Mouse (Mus musculus): ENCODE results near the gene Lrmda. TPM values are rescaled to one million over a fixed set of nuclear protein-coding genes. Genes with fewer than 3 reads are reported as not detected.

Gene Lrmda
- polyA plus RNA-seq, 1 experiment from 2014 or later, result 0.22 TPM

DNA sequence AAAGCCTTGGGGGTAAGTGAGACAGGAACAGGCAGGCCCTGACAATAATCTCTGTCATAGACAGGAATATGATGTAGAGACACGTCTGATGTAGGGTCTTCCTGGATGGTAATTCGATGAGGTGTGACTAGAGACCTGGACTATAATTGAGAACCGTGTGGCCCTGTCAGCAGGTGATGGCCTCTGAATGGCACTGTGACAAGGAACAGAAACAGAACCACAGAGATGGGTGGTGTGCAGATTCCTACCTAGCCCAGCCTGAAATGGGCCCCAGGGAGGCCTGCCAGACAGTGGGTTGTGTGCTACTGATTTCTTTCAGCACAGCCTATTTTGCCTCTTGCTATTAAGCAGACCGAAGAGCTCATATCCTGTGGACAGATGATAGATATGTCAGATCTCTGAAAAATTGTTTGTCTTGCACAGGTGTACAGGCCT, 676.4 kb downstream of the Lrmda start:
- Histone ChIP-seq H3K4me3 (replicated peaks) (no peak overlapping the region), H3K9ac (no peak overlapping the region), H3K4me2 (no peak overlapping the region), H3K4me1 (peaks cover 11% of the 10 kb centered on the region; the same call in 1 of the 2 replicates), H3K36me3 (replicated peaks) (no peaks in the 10 kb centered on the region), H3K9me3 (no peaks in the 10 kb centered on the region), H3K27me3 (peaks cover 38% of the 10 kb centered on the region), H3K27ac (no peak overlapping the region)
- 81% methylated on average over 4 of the region's 4 CpGs for WGBS
- ATAC-seq (ENCODE audit: low FRiP score), result no peak

DNA sequence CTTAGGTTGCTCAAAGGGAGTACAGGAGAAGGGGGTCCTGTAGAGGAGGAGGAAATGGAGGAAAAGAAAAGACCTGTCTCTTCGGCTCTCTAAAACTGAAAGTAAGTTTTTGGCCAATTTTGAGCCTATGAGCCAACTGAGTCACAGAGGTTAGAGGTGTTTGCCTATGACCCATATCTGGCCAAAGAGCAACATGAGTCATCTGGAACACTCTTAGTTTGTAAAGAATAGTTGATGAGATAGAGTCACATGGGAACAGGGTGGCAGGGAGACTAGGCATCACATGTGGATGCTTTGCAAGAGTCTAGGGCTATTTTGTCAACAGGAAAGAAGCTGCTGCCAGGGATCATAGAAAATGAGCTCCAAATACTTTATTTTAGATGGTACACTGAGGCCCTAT, 680.7 kb downstream of the Lrmda start:
- ATAC-seq (ENCODE audit: low FRiP score), result no peak
- Histone ChIP-seq H3K27ac (no peak overlapping the region), H3K4me3 (replicated peaks) (no peak overlapping the region), H3K27me3 (peaks cover 43% of the 10 kb centered on the region), H3K9ac (no peak overlapping the region), H3K4me2 (no peak overlapping the region), H3K9me3 (no peaks in the 10 kb centered on the region), H3K4me1 (peaks cover 9% of the 10 kb centered on the region; the same call in 1 of the 2 replicates), H3K36me3 (replicated peaks) (no peaks in the 10 kb centered on the region)
- 93% methylated on average over 1 of the region's 1 CpGs for WGBS

DNA sequence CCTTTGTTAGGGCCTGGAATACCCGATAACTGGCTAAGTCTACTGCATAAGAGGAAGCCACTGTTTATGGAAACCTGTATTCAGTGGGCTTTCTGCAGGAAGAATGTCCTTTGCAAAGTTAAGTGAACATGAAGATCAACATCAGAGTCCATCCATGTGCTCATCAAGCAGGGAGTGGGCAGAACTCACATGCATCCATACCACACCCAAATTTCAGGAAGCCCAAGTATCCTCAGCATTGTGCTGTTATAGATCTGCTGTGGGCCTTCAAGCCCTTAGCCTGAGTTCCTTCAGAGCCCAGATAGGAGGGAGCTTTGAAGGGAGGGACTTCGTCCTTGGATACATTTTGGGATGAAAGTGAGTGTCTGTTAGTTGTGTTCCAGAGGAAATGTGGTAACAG, 681.2 kb downstream of the Lrmda start:
- H3K9ac ChIP-seq, result no peak overlapping the region
- no peaks in the 10 kb centered on the region for H3K9me3 ChIP-seq
- no peak overlapping the region for H3K4me3 ChIP-seq (replicated peaks)
- WGBS, result 90% methylated on average over 2 of the region's 2 CpGs
- H3K27me3 ChIP-seq, result peaks cover 46% of the 10 kb centered on the region
- ATAC-seq (ENCODE audit: low FRiP score), result no peak
- H3K27ac ChIP-seq, result no peak overlapping the region
- no peak overlapping the region for H3K4me2 ChIP-seq
- peaks cover 5% of the 10 kb centered on the region; the same call in 1 of the 2 replicates for H3K4me1 ChIP-seq
- H3K36me3 ChIP-seq (replicated peaks), result no peaks in the 10 kb centered on the region

DNA sequence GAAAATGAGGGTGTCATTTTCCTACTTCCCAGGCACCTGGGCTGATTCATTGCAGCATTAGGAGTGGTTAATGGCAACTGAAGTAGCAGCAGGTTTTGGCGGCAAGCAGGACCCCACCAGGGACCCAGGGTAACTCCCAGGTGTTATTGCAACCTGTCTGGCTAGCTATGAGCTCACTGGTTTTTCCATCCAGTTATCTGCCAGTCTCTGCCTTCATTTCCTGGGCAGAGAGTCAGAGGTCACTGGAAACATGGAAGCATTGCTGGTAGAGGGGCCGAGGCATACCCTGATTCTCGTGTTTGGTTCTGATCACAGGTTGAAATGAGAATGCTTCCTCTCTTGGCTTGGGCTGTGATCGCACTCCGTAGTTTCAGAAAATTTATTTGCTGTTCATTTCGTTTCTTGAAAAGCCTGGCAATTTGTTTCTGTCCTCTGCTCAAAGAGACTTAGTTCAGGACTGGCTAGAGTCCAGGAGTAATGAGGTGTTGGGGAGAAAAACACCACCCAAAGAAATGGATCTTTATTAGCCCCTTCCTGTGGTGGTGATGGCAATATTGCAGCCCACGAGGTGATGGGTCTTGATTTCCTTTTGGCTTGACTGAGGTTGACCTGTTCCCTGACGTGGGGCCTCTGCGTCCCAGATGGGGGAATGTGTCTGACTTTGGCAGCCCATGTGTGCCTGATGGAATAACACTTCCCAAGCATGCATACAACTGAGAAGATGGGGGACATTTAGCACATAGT, 688.6 kb downstream of the Lrmda start:
- H3K4me2 ChIP-seq, result no peak overlapping the region
- H3K4me3 ChIP-seq (replicated peaks), result no peak overlapping the region
- no peaks in the 10 kb centered on the region for H3K36me3 ChIP-seq (replicated peaks)
- H3K4me1 ChIP-seq, result peaks cover 22% of the 10 kb centered on the region
- H3K27ac ChIP-seq, result no peak overlapping the region
- H3K9ac ChIP-seq, result no peak overlapping the region
- WGBS, result 88% methylated on average over 9 of the region's 9 CpGs
- ATAC-seq (ENCODE audit: low FRiP score), result no peak
- H3K9me3 ChIP-seq, result no peaks in the 10 kb centered on the region
- peaks cover 70% of the 10 kb centered on the region for H3K27me3 ChIP-seq

DNA sequence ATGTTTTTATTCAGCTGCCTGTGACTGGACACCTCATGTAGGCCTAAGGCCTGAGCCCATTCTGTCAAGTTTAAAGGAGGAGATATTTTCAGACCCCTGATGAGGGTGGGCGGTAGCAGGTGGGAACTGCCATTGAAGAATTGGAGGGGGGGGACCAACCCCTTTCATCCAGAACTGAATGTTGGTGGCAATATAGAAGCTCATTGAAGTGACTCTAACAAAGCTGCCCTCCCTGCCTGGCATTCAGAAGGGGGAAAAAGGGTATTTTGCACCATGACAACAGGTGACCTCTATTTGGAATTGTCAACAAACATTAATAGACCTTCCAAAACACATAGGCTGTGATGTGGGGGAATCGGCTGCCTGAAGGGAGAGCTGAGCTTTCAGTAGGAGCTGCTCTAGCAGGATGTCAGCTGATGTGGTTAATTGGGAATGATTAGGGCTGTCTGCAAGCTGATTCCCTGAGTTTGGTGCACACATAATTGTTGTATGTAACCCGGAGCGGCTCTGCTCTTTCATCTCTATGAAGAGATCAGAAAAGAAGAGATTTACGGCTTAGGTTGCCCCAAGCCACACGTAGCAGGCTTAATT, 690.7 kb downstream of the Lrmda start:
- peaks cover 22% of the 10 kb centered on the region for H3K4me1 ChIP-seq
- peak; percentile 88 for ATAC-seq (ENCODE audit: low FRiP score)
- 14% methylated on average over 6 of the region's 6 CpGs for WGBS
- no peak overlapping the region for H3K9ac ChIP-seq
- H3K27ac ChIP-seq, result peak overlapping the region; percentile 36; the same call in 1 of the 2 replicates
- no peak overlapping the region for H3K4me3 ChIP-seq (replicated peaks)
- H3K9me3 ChIP-seq, result no peaks in the 10 kb centered on the region
- H3K4me2 ChIP-seq, result peak overlapping the region; percentile 15; the same call in 1 of the 2 replicates
- peaks cover 73% of the 10 kb centered on the region for H3K27me3 ChIP-seq
- no peaks in the 10 kb centered on the region for H3K36me3 ChIP-seq (replicated peaks)

DNA sequence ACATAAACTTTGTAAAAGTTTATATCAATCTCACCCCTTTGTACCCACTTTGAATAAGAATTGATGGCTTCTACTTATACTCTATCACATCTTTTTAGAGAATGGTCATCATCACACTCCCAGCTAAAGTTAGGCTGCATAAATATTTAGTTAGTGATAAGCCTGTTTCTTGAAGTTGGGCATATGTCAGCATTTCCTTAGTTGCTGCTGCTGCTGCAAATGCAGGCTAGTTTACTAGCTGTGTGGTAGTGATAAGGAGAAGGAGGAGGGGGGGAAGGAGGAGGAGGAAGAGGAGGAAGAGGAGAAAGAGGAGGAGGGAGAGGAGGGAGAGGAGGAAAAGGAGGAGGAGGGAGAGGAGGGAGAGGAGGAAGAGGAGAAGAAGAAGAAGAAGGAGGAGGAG, 692.9 kb downstream of the Lrmda start:
- Histone ChIP-seq H3K4me3 (replicated peaks) (no peak overlapping the region), H3K9me3 (no peaks in the 10 kb centered on the region), H3K27me3 (peaks cover 75% of the 10 kb centered on the region), H3K4me1 (peaks cover 22% of the 10 kb centered on the region), H3K9ac (no peak overlapping the region), H3K27ac (no peak overlapping the region), H3K4me2 (no peak overlapping the region), H3K36me3 (replicated peaks) (no peaks in the 10 kb centered on the region)
- no peak for ATAC-seq (ENCODE audit: low FRiP score)

DNA sequence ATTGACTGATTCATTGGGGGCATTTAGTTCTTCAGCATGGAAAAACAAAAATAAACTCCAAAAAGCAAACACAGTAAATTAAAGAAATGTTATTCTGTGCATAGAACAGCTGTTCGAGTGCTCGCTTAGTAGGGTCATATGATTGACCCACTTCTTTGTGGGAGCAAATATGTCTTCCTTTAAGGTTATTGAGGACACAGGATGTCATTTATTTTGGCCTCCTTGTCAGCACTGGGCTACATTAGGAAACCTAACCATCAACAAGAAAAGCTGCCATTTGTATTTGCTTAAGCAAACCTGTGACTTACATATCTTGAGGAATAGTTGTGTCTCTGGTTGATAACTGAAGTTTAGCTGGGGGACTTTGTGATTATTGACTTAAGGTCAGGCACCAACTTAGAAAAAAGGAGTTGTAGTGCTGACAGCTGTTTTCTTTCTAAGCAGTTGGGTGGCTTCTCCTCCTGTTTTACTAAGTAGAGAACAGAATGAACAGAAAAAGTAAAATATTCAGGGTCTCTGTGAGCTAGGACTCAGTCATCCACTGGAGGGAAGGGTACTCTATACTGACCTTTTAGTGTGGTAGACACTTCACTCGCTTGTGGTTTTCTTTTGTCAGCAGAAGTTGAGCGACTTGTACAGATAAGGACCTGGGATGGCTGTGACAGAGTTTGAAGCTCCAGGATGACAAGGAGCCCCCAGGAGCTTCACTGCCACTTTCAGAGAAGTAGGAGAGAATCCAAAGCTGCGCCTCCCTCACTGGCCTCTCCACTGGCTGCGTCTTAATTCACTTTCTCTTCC, 696.3 kb downstream of the Lrmda start:
- ATAC-seq (ENCODE audit: low FRiP score), result no peak
- Histone ChIP-seq H3K9me3 (no peaks in the 10 kb centered on the region), H3K27me3 (peaks cover 68% of the 10 kb centered on the region), H3K4me3 (replicated peaks) (no peak overlapping the region), H3K4me2 (no peak overlapping the region), H3K9ac (no peak overlapping the region), H3K27ac (no peak overlapping the region), H3K4me1 (peaks cover 6% of the 10 kb centered on the region), H3K36me3 (replicated peaks) (no peaks in the 10 kb centered on the region)
- 89% methylated on average over 6 of the region's 6 CpGs for WGBS

DNA sequence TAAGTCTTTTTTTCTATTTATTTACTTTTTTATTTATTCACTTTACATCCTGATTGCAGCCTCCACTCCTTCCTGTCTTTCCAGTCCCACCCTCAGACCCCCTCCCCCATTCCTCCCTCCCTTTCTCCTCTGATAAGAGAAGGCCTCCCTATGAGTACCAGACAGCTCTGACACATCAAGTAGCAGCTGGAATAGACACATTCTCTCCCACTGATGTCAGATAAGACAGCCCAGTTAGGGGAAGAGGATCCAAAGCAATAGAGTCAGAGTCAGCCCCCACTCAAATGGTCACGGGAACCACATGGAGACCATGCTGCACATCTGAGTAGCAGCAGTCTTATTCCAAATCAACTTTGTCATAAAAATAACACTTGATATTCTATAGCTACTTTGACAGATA, 700.5 kb downstream of the Lrmda start:
- Histone ChIP-seq H3K9ac (no peak overlapping the region), H3K4me1 (peaks cover 11% of the 10 kb centered on the region), H3K27ac (no peak overlapping the region), H3K4me3 (replicated peaks) (no peak overlapping the region), H3K36me3 (replicated peaks) (no peaks in the 10 kb centered on the region), H3K27me3 (peaks cover 60% of the 10 kb centered on the region), H3K9me3 (no peaks in the 10 kb centered on the region), H3K4me2 (no peak overlapping the region)
- WGBS, result 85% methylated on average over 1 of the region's 1 CpGs
- ATAC-seq (ENCODE audit: low FRiP score), result no peak

DNA sequence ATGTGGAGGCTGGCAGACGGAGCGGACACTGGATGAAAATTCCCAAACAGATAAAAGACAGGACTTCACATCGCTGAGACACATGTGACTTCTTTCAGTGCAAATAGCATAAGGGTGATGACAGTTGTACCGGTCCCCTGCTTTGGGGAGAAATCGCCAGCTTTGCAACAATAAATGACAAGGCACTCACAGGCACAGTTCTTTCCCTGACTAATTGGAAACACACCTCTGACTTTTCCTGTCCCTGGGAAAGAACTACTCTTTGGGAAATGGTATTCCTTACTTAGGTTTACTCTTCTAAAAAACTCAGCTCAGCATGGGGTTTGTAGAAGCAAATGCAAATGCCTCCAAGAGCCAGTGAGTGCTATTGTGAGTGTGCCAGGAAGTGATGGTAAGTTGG, 702.3 kb downstream of the Lrmda start:
- H3K4me3 ChIP-seq (replicated peaks), result no peak overlapping the region
- H3K9me3 ChIP-seq, result no peaks in the 10 kb centered on the region
- no peak overlapping the region for H3K27ac ChIP-seq
- no peaks in the 10 kb centered on the region for H3K36me3 ChIP-seq (replicated peaks)
- no peak overlapping the region for H3K4me2 ChIP-seq
- peaks cover 61% of the 10 kb centered on the region for H3K27me3 ChIP-seq
- H3K4me1 ChIP-seq, result peaks cover 11% of the 10 kb centered on the region
- no peak for ATAC-seq (ENCODE audit: low FRiP score)
- no peak overlapping the region for H3K9ac ChIP-seq
- 29% methylated on average over 5 of the region's 5 CpGs for WGBS

DNA sequence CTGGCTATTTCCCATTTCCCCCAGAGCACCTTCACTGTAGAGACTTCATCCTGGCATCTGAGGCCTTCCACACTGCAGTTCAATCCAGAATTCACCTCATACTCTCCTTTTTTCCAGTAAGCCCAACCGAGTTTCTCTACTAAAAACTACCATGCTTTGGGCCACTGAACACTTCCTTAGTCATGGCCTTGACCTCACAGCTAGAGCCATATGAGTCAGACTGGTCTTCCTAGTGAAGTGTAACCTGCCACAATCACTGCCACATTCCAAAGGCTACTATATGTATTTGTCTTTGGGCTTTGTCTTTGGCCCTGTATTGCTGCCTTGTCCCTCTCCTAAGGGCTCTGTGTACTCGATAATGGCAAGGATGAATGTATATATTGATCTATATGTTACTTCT, 708.0 kb downstream of the Lrmda start:
- no peaks in the 10 kb centered on the region for H3K36me3 ChIP-seq (replicated peaks)
- no peaks in the 10 kb centered on the region for H3K9me3 ChIP-seq
- H3K27me3 ChIP-seq, result peaks cover 62% of the 10 kb centered on the region
- H3K27ac ChIP-seq, result no peak overlapping the region
- H3K4me1 ChIP-seq, result no peaks in the 10 kb centered on the region
- no peak overlapping the region for H3K4me3 ChIP-seq (replicated peaks)
- no peak overlapping the region for H3K9ac ChIP-seq
- no peak overlapping the region for H3K4me2 ChIP-seq
- ATAC-seq (ENCODE audit: low FRiP score), result no peak
- 80% methylated on average over 2 of the region's 2 CpGs for WGBS

DNA sequence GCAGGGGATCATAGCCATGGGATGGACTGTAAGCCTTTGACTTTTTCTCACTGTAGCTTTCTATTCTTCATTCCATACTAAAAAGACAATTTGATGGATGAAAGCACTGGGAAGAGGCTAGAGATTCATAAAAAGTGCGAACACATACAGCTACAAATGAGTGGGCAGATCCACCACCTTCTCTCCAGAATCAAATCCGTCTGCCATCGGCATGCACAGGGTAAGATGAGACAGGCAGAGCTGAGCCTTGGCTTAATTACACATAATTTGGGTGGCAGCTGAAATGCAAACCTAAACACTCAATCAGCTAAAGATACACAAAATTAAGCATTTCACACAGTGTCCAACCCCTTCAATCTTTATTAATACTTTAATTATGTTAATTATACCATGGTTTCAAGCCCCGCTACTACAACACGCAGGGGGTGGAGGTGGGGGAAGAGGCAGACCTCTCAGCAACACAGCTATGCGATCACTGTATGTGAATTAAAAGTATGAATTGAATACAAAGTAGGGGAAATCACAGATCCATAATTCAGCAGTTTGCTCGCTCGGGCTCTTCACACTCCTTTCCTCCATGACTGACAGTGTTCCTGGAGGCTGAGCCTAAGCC, 709.2 kb downstream of the Lrmda start:
- Histone ChIP-seq H3K4me1 (no peaks in the 10 kb centered on the region), H3K9me3 (no peaks in the 10 kb centered on the region), H3K4me3 (replicated peaks) (no peak overlapping the region), H3K36me3 (replicated peaks) (no peaks in the 10 kb centered on the region), H3K27me3 (peaks cover 58% of the 10 kb centered on the region), H3K27ac (no peak overlapping the region), H3K9ac (no peak overlapping the region), H3K4me2 (no peak overlapping the region)
- ATAC-seq (ENCODE audit: low FRiP score), result no peak; the same call in 1 of the 2 replicates
- 68% methylated on average over 8 of the region's 8 CpGs for WGBS

DNA sequence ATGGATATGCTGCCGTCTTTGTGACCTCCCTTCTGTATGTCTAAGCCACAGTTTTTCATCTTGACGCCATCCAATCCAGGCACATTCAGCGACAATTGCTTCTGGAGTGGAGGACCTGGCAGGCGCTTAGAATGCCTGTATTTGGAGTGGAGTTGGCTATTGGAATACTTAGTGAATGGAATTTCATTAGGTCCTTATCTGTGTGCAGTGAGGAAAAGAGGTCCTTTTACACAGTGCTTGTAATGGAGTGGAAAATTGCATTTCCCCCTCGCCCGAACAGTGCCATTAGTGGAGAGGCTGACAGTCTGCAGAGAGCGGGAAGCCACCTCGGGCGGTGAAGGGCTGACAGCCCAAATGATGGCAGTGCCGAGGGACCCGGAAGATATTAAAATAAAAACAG, 719.1 kb downstream of the Lrmda start:
- H3K4me2 ChIP-seq, result no peak overlapping the region
- H3K36me3 ChIP-seq (replicated peaks), result no peaks in the 10 kb centered on the region
- H3K9me3 ChIP-seq, result no peaks in the 10 kb centered on the region
- WGBS, result 31% methylated on average over 11 of the region's 11 CpGs
- H3K27me3 ChIP-seq, result peaks cover 73% of the 10 kb centered on the region
- no peak overlapping the region for H3K4me3 ChIP-seq (replicated peaks)
- no peak overlapping the region for H3K27ac ChIP-seq
- H3K9ac ChIP-seq, result no peak overlapping the region
- peak; percentile 73 for ATAC-seq (ENCODE audit: low FRiP score)
- peaks cover 3% of the 10 kb centered on the region; the same call in 1 of the 2 replicates for H3K4me1 ChIP-seq
